Mouse (Mus musculus) thymus, postnatal 36 days (tissue): ENCODE results near the gene Tmem210.

Experiments
- DNase-seq, 2 experiments: peaks; one replicate each; pipeline ENCODE4 v3.0.0; 2022; ENCODE audit warnings: mixed read lengths in 2 of 2

Tmem210 gene

DNA sequence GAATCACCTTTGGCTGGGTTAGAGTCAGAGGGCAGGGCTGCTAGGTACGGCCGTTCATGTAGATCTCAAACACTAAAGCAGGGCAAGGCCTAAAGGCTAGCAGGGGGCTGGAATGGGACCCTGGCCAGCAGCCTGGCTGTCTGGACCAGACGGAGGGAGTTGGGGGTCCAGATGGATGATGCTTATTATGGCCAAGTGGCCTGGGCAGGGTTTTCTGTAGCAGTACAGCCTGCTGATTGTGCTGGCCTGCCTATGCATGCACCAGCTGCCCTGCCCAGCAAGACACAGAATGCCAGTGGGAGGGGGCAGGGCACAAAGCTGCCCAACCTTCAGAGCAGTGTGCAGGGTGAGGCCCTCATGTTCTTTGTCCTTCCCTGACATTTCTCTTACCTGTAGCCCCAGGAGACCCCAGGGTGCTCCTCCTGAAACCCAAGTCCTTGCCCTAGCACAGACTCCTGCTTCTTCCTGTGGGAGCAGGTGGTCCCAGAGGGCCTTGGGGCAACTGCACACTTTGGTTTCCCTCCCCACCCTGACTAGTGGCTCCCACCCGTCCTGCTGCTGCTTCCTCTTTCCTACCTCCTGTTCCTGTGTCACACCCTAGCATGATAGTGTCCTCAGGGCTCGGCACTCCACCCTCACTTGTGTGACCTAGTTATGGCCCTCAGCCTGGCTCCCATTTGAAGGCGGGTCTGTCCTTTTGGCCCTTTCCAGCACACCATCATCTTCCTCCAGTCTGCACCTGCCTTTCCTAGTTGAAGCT is 21.9 kb upstream of the Tmem210 start:
- no peak for DNase-seq

DNA sequence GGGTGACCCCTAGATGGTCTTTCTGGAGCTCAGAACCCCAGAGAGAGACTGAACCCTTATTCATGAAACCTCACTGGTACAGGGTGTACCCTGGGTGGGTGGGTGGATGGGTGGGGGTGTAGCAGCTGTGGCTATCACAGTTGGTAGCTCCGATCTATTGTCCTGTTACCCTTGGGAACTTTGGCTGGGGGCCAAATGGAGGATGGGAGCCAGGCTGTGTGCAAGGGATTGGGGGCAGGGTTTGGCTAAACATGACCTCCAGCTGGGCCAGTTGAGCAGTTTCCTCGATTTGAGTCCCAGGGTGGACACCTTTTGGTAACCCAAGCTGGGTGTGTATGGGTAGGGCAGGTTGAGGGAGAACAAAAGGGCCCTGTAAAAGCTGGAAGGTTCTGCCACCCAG is 21.2 kb upstream of the Tmem210 start:
- DNase-seq = no peak

DNA sequence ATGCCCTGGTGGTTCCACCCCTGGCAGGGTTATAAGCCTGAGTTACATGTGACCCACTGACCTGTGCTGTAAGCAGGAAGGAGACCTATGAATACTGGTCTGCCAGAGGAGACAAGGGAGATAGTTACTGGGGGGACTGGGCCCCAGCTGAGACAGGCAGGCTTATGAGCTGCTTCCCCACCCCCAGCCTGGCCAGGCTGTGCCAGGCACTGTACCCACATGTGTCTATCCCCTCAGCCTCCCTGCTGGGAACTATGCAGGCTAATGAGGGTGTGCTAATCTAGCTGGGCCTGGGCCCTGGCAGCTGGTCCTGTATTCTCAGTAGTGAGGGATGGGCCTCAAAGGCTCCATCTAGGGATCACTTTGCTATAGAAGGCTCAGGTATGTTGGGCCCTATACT is 20.7 kb upstream of the Tmem210 start:
- no peak for DNase-seq

DNA sequence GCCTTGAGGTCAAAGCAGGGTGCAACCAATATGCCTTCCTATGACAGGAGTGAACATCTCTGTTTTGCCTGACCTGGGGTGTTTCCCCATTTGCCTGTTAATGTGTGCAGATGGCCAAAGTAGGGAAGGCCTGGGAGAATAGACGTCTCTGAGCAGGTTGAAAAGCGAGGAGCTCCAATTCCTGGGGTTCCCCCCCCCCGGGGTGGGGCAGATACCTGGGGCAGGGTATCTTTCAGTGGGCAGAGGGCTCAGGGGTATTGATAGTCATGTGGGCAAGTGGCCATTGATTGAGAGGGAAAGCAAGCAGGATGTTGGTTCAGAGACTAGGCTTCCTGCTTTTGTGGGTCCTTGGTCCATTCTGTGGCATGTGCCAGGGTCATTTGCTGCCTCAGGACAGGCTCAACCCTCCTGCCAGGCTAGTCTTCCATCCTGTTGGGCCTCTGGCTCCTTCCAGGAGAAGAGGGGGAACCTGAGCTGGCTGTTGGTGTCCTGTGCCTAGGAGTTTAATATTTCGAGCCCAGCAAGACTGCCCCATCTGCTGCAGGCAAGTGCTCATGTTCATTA is 20.1 kb upstream of the Tmem210 start:
- no peak for DNase-seq

DNA sequence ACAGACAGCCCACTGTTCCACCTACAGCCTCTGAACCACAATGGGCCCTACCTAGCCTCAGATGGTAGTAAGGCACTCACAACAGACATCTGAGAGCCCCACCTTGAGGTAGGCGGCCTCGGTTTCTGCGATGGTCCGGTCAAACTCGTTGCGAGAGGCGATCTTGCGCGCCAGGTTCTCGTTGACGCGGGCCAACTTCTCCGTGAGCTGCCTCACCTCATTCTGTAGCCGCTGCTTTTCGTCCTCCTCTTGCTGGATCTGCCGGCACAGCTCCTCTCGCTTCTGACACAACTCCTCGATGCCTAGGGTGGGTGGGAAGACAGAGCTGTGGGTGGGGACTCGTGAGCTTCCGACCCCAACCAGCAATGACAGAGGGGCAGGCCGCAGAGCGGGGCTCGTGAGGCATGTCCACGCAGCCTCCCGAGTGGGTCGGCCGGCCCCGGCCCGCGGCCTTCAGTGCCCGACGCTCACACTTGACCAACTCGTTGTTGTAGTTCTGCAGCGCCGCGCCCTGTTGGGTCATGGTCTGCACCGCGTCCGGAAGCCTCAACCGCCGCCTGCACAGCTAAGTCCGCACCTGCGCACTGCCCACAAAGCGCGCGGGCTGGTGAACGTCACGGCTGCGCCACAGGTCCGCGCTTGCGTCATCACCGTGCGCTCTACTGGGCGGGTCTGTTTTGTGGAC is 16.0 kb upstream of the Tmem210 start, which contains the start of the genes Ssna1 and Anapc2:
Ssna1 (minus strand) TSS at position 612 of the 685 bp plus-strand sequence.
Anapc2 (plus strand) TSS at position 652 of the 685 bp plus-strand sequence.
- DNase-seq = peak; percentile 96

DNA sequence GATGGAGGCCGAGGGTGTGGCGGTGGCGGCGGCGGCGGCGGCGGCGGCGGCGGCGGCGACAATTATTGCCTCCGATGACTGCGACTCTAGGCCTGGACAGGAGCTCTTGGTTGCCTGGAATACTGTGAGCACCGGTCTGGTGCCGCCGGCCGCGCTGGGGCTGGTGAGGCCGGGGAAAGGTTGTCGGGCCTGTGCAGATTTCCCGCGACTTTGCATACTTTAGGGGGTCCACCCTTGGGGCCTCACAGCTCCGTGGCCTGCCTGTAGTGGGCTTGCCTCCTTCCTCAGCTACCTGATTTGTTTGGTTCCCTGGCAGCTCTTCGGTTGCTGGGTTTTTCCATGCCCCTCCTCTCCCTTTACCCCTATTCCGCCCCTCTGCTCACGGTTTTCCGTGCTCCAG is 15.4 kb upstream of the Tmem210 start:
- no peak for DNase-seq

DNA sequence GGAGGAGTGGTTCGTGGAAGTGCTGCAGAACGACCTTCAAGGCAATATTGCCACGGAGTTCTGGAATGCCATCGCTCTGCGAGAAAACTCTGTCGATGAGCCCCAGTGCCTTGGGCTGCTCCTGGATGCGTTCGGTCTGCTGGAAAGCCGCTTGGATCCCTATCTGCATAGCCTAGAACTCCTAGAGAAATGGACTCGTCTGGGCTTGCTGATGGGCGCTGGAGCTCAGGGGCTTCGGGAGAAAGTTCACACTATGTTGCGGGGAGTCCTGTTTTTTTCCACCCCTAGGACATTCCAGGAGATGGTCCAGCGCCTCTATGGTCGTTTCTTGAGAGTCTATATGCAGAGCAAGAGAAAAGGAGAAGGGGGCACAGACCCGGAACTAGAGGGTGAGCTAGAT is 14.9 kb upstream of the Tmem210 start:
- DNase-seq = no peak

DNA sequence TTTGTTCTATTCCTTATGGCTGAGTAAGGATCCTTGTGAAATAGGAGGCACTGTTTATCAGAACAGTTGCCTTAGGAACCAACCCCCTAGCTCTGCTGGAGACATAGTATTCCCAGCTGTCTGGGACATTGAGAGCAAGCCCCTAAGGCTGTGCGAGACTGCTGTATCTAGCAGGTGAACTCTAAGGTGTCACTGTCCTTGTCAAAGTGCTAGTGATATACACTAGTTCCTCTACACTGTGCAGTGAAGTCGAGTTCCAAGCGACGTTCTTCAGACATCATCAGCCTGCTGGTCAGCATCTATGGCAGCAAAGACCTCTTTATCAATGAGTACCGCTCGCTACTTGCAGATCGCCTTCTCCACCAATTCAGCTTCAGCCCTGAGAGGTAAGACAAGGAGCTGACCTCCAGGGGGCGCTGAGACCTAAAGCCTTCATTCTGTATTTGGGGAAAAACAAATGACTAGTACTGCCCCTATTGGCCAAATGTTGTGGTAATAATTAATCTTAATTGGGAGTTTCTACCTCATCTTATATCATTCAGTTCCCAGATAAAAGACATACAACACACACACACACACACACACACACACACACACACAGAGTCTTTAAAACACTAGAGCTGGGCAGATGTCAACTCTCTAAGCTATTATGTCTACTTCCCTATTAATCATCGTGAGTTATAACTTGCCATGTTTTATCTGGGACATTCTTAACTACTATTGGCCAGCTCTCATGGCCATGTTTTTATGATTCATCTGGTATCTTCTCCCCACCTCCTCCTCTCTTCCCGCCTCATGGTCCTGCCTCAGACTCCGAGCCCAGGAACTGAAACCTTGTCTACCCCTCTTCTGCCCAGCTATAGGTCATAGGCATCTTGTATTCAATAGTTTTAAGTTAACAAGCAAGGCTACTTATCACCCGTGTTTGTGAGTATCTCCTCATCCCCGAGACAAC is 8.7 kb upstream of the Tmem210 start:
- DNase-seq = peak; percentile 63 to 70

DNA sequence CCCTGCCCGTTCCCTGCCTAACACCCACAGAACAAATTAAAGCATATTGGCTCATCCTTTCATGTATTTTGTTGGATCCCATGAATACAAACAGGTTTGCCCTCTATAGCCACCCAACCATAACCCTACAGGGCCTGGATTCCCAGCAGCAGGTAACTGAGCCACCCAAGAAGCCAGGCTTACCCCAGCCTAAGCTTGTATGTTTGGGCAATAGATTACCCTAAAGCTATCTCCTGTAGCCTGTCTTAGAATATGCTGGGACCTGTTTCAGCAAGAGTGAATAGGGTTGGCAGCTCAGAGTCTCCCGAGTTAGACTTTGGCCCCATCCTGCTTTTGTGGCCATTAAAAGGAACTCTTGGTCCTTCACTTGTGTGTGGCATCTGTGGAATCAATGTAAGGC is 2.4 kb upstream of the Tmem210 start:
- DNase-seq = no peak

DNA sequence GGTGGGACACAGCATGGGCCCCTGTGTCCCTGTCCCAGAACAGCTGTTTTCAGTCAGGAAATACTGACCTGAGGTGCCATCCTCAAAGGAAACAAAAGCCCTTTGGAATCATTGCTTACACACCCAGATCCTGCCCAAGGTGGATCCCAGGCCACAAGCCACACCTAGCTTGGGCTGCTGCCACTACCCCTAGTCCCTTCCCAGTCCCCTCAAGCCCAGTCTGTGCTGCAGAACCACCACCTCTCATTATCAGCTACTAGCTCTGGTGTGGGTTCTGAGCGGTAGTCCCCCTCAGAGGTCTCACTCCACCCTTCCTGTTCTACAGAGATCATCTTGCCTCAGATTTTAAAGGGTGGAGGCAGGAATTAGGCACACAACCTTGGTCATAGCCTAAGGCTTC is 1.6 kb upstream of the Tmem210 start:
- DNase-seq = no peak

DNA sequence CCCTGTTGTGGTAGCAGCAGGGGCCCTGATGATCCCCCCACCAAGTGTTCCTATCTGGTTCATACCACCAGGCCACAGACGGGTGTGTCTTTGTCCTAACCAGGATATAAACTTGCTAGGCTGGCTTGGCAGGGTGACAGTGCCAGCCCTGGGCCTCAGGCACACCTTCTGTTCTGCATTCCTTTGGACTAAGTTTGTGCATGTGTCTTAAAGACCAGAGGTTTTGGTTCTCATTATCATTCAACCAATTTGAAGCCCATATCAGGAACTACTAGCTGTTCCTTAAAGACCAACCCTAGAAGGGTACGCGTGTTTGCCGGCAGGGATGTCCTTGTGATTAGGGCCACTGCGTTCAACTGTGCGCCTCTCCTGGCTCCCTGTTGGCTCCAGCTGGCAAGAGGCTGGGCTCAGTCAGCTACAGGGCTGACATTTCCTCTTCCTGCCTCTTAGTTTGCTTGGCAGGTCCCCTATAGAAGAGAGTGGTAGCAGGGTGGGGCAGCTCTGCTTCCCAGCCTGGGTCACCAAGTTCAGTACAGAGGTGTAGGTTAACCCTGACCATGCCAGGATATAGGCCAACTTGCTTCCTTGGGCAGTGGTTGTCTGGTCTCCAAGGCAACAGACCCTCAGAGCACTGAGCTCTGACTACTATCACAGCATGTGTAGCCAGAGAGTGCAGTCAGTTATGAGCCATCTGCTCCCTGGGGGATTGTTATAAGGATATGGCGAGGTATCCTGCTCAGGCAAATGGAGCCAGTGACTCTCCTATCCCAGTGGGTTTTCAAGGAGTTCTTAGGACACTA is 908 bp upstream of the Tmem210 start:
- DNase-seq = no peak

DNA sequence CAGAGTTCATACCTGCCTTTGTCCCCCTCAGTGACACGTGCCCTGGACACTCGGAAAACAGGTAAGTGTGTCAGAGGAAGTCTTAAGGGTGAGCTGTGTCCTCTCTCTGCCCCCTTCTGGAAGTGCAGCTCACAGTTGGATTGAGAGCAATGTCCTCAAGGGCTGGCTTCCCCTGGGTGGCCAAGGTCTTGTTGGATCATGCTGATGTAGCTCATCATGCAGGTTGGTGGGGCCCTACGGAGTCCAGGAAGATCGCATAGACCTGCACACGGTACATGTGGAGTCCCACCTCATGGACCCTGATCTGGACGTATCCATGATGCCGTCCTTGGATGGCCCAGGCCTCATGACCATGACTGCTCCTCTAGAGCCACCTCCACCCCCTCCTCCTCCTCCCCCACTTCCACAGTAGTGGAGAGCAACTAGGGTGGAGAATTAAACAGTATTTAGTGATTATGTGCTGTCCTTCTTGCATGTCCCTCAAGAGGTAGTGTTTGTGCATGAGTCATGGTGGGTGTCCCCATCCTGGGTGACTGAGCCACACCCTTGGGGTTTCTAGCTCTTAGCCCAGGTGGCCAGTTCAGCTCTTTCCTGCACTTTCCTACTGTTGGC is 895 bp downstream of the Tmem210 start:
- no peak for DNase-seq

DNA sequence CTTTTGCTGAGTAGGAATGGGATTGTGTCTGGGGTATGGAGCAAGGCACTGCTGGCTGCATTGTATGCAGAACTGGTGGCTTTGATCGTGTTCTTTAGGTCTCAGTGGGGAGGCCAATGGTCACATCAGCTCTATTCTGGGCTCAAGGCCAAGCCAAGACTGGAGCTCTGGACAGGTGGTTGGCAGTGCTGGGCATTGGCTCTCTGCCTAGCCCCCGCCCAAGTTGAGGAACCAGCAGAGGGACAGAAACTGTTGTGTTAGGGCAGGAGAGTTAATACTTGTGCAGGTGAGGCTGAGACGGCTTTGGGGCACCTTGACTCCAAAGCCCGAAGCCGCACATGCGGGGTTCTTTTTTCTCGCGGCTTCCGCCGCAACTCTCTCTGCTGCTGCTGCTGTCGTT is 1.7 kb downstream of the Tmem210 start, which contains the start of gene Lrrc26:
Lrrc26 (plus strand) TSS at position 265 of the 400 bp plus-strand sequence.
- DNase-seq = no peak

DNA sequence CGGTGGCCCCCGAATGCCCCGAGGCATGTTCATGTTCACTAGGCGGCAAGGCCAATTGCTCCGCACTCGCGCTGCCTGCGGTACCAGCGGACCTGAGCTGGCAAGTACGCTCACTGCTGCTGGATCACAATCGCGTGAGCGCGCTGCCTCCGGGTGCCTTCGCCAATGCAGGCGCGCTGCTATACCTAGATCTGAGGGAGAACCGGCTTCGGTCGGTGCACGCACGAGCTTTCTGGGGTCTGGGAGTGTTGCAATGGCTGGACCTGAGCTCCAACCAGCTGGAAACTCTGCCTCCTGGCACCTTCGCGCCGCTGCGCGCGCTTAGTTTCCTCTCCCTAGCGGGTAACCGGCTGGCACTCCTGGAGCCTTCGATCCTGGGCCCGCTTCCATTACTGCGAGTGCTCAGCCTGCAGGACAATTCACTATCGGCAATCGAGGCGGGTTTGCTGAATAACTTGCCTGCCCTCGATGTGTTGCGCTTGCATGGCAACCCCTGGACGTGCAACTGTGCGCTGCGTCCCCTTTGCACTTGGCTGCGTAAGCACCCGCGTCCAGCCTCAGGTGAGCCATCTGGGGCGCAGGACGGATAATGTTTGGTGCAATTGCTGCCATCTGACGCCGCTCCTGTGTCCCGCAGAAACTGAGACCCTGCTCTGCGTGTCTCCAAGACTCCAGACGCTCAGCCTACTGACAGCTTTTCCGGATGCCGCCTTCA is 2.3 kb downstream of the Tmem210 start:
- DNase-seq = no peak

DNA sequence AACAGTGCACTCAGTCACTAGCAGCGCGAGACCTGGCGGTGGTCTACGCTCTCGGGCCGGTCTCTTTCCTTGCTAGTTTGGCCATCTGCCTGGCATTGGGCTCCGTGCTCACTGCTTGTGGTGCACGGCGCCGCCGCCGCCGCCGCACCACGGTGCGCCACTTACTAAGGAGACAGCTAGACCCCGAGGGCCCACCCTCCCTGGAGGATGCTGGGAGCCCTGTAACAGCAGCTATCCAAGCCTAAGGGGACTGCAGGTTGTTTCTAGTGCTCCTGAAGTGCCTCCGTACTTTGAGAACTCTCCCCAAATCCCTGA is 2.8 kb downstream of the Tmem210 start:
- no peak for DNase-seq

DNA sequence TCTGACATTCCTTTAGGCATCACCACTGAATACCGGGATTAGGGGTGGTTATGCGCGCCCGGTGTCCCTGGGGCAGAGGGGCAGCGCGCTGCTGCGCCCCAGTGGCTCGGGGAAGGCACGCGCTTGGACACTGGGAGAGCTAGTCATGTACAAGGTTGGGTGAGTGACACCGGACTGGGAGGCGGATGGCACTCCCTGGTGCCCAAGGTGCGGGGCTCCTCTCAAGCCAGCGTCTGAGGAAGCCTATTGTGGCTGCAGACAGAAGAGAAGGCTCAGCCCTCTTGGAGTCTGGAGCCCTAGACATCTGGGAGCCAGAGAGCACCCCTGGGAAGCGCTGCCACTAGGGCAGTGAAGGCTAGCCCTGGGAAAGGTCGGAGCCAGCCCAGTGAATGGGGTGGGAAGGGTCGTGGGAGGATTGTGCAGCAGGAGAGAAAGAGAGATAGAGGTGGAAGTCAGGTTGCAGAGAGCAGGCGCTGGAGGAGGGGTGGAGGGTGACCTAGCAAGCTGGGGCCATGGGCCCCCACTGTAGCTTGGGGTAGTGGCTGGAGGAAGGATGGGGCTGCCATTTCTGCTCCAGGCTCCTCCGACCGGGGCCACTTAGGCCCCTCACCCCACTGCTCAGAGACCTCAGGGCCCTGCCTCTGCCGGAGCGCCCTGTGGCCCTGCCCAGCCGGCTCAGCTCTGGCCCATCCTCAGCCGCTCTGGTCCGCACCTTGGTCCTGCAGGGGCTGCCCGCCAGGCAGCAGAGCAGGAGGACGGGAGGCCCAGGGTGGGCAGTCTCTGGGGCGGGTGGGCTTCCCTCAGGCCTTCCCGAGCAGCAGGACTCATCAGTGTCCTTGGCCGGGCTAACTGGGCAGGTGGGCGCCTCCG is 3.5 kb downstream of the Tmem210 start:
- DNase-seq = no peak

DNA sequence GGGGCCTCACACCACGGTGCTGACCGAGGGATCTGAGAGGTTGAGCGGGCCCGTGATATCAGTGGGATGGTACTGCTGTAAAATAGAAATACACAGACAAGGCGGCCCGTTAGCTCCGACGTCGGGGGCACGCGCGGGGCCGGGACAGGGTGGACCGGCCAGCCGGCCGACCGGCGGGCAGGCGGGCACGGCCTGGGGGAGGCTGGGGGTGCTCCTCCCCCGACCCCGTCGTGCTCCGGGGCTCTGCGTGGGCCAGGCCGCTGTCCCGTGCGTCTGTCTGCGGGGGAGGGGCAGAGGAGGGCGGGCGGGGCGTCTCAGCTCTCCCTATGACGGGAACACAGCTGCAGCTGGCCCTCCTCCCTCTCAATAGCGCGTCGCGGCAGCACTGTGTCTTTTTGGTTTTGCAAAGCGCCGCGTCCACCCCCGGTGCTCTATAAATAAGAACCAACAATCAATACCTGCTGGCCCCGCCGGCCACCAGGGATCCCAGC is 4.2 kb downstream of the Tmem210 start:
- no peak for DNase-seq

DNA sequence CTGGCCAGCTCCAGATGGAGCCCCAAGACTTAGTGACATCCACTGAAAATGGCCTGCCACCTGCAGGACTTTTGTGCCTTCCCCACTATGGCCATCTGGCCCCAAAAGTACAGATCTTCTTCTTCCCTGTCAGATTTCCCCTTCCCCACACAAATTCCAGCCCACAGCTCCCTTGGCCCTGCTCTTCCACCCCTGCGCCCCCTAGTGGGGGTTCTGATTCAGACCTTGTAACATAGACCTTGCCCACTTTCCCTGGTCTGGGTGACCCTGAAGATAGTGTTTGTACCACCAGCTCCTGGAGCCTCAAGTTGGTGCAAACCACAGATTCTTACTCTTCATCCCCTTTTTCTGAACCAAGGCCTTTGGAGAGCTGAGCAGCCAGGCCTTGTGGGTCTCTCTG is 4.9 kb downstream of the Tmem210 start:
- DNase-seq = peak; percentile 59 to 69

DNA sequence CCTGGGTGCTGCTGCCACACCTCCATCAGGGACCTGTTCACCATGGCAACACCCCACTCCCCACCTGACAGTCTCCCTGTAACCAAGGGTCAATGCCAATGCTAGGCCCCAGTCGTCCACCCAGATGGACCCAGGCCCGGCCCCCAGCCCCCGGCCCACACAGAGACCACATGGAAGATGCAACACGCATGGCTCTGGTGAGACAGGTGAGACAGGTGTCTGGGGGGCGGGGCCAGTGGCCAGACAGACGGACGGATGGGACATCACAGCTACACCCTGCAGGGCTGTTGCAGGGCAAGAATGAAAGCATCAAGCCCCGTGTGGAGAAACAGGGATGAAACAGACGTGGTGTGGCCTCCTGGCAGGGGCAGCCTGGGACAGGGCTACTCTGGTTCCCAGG is 5.8 kb downstream of the Tmem210 start:
- no peak for DNase-seq

DNA sequence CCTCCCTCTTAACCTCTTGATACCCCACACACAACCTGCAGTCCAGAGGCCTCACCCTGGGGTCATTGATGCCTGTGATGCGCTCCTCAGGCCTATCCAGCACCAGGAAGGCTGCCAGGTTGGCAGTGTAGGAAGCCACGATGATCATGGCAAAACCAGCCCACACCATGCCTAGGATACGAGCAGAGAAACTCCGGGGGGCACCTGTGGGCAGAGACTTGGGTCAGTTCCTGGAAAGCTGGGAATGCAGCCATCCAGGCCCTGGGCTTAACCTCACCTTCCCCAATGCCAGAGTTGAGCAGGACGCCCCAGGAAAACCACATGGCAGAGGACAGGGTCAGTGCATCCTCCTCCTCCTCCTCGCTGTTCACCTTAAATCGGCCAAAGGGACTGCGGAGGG is 9.1 kb downstream of the Tmem210 start:
- DNase-seq = no peak
